Mouse (Mus musculus): ENCODE data around the gene Tcf7l2.
A peak's percentile ranks its signal among the peaks of the same experiment; 100 is the strongest.

Gene Tcf7l2

GRCm38 (mm10) chr19:55937026-55937425 lies 195.4 kb downstream of the Tcf7l2 start:
- no peak for DNase-seq (ENCODE audit: extremely low spot score, low read depth, low spot score)

DNA sequence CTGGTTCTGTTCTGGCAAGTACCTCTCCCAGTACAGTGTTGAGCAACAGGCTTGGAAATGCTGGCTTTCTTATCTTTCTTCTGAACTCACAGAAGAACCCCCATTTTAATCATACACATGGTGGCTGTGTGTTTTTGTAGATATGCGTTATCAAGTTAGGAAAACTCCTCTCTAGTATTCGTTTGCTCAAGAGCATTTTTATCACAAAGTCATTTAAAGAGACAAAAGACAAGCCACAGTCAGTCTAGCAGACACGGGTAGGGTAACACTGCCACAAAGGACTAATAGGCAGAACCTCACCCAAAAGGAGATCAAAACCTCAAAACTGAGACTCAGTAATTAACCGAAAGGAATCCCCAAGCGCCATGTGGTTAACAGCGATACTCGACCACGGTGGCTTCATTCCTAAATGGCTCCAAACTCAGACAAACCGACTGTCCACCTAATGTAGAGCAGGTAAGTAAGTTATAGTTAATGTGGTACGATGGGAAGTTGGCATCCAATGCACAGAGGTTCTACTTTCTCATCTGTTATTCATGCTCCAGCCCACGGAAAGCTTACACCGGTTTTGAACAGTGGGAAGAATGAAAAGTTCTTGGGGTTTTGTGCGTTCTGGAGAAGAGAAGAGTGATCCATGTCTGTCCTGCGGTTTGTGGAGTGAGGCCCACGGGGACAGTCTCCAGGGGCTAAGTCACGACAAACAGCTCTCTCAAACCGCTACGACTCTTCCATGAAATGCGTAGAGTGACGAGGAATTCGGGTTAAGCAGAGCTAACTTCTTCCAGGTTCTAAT lies 196.8 kb downstream of the Tcf7l2 start:
- DNase-seq (ENCODE audit: extremely low spot score, low read depth, low spot score), result no peak

- DNase-seq (ENCODE audit: extremely low spot score, low read depth, low spot score), result no peak
These were observed 197.5 kb downstream of the Tcf7l2 start for GRCm38 (mm10) chr19:55939090-55939489.

DNA sequence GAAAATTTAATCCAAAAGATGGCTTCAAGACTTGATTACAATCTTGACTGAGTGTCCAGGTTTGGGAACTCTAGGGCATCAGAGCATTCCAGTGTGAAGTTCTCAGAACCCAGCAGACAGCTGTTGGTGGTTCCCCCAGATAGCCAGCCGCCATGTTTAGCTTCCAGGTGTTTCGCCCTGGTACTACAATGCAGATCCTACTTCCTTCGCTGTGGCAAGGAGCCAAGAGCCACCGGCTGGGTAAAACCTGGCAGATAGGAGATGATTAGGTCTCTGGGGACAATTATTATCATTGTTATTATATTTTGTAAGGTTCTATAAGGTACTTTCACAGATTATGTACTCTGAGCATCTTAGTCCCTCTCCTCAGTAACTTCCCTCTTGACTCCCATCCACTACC lies 198.1 kb downstream of the Tcf7l2 start:
- no peak for DNase-seq (ENCODE audit: extremely low spot score, low read depth, low spot score)

- no peak for DNase-seq (ENCODE audit: extremely low spot score, low read depth, low spot score)
These were observed 199.1 kb downstream of the Tcf7l2 start for GRCm38 (mm10) chr19:55940538-55941252.

DNA sequence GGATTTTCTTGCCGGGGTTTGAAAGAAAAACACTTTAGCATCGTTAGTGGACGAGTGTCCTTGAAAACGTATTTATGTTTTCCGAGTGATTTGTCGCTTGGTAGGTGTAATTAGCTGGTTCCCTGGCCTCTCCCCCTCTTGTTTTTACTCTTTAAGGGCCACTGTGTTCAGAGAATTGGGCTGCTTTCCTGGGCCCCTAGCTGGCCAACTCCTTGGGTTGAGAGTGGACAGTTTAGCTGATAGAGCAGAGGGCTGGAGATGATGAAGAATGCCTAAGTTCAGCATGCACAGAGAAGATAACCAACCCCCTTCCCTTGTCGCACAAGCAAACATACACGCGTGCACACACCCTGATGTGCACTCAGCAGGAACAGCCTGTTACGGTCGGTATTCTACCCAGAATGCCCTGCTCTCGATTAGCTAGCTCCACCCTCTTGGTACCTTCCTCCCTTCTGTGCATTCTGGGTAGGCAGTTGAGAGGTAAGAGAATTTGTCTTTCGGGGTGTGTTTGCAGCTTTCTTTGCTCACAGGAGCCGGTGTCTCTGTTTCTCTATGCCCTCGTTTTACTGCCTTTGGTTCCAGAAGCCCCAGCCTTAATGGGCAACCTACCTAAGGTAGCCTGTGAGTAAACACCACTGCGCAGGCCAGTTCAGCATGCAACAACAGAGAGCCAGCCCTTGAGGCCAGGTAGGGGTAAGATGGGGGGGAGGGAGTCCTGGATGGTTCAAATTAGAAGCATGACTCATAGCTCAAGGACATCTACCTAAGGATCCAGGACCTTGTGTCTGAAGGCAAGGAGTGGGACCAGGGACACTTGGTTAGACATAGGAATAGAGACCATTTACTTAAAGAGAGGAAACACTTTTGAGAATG lies 199.9 kb downstream of the Tcf7l2 start:
- peak; percentile 57 for DNase-seq (ENCODE audit: extremely low spot score, low read depth, low spot score)

- DNase-seq (ENCODE audit: extremely low spot score, low read depth, low spot score), result no peak
These were observed 209.8 kb downstream of the Tcf7l2 start for GRCm38 (mm10) chr19:55951397-55951796.

- no peak for DNase-seq (ENCODE audit: extremely low spot score, low read depth, low spot score)
These were observed 211.6 kb downstream of the Tcf7l2 start for GRCm38 (mm10) chr19:55953207-55953606.

- DNase-seq (ENCODE audit: extremely low spot score, low read depth, low spot score), result no peak
These were observed 213.5 kb downstream of the Tcf7l2 start for GRCm38 (mm10) chr19:55955126-55955525.

GRCm38 (mm10) chr19:55956745-55957144 lies 215.1 kb downstream of the Tcf7l2 start:
- no peak for DNase-seq (ENCODE audit: extremely low spot score, low read depth, low spot score)

DNA sequence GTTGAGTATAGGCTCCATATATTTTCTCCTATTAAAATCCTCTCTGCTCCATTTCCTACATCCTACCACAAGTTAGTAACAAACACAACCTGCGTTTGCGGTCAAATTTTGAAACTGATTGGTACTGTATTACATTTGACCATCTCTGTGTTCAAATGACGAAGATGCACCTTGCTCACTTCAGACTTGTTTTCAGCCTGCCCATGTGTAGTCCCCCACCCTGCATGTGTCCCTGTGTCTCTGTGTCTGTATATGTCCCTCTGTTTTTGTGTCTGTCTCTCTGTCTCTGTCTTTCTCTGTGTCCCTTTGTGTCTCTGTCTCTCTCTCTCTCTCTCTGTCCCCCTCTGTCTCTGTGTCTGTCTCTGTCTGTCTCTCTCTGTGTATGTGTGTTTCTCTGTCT lies 222.8 kb downstream of the Tcf7l2 start:
- no peak for DNase-seq (ENCODE audit: extremely low spot score, low read depth, low spot score)

- no peak for DNase-seq (ENCODE audit: extremely low spot score, low read depth, low spot score)
These were observed 224.4 kb downstream of the Tcf7l2 start for GRCm38 (mm10) chr19:55966066-55966465.

- DNase-seq (ENCODE audit: extremely low spot score, low read depth, low spot score), result peak; percentile 5
These were observed 228.4 kb downstream of the Tcf7l2 start for GRCm38 (mm10) chr19:55969929-55970531.

DNA sequence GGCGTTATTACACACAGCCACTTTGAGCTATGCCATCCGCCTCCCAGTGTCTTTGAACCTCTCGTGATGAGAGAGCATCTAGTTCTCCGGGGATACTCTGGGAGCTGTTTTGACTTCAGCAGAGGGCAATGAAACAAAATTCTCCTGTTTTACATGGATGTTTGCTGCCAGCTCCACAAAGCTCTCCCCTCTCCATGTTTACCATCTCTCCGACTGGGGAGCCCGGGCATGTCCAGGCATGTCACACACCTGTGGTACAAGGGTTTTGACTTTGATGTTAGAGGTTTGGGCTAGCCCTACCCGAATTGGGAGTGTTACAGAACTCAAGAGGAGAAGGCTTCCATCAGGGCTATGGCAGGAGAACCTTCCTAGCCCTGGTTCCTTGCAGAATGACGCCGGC lies 234.5 kb downstream of the Tcf7l2 start:
- DNase-seq (ENCODE audit: extremely low spot score, low read depth, low spot score), result no peak

Measured in hindlimb bud, embryonic 11.5 days (tissue).